Comparison of ENCODE assay signal across 19 mouse cellular contexts in genomic region chr10:28568047-28568446, GRCm38 (mm10).
DNase-seq lines count a peak whose midpoint lies in the region; ATAC-seq and TF ChIP-seq lines count a peak whose summit lies in the region.
"Had no signal": no experiment of that assay in that cellular context is flagged by ENCODE, and none has a peak within 500 bp of the region (broad histone marks: within the 10 kb centered on the region; RNA-seq: fewer than 3 reads in every experiment).

No protein-coding gene starts in this region.

- 0 out of 2 replicates have a peak, but pooled peaks have one; percentile 36 for ATAC-seq in liver, embryonic 12.5 days
- no peak for ATAC-seq in forebrain, embryonic 16.5 days
- no peak for ATAC-seq in hindbrain, embryonic 16.5 days
- ATAC-seq: forebrain, postnatal 0 days; Patski had no signal

- TF ChIP-seq CTCF in MEL (IDR thresholded peaks at IDR 0.05 in 2 of 3, conservative IDR thresholded peaks at IDR 0.05 in 1 of 3; ENCODE audit: control insufficient read depth in 1 of 3, insufficient read depth in 1 of 3, low read depth in 2 of 3, low read length in 3 of 3, poor library complexity in 1 of 3, severe bottlenecking in 1 of 3): no peak

- no peak overlapping the region for H3K27ac ChIP-seq in MEL (ENCODE audit: control insufficient read depth, low read depth, low read length)
- H3K27ac ChIP-seq in liver, embryonic 12.5 days: 0 out of 2 replicates have a peak overlapping the region, but pooled peaks have one; percentile 1
- no peak overlapping the region for H3K27ac ChIP-seq in forebrain, embryonic 16.5 days (ENCODE audit: low read length)
- H3K27ac ChIP-seq in hindbrain, embryonic 16.5 days (ENCODE audit: low read depth, low read length): no peak overlapping the region
- H3K27ac ChIP-seq: embryonic facial prominence, embryonic 13.5 days; hindbrain, embryonic 15.5 days; macrophage had no signal

- WGBS in liver, embryonic 12.5 days (ENCODE audit: insufficient replicate concordance): 36% methylated on average over 5 of the region's 5 CpGs
- WGBS in forebrain, embryonic 16.5 days: 94% methylated on average over 5 of the region's 5 CpGs
- 91% methylated on average over 5 of the region's 5 CpGs for WGBS in hindbrain, embryonic 16.5 days

- no peak overlapping the region for H3K4me2 ChIP-seq in liver, embryonic 12.5 days
- H3K4me2 ChIP-seq in forebrain, embryonic 16.5 days (ENCODE audit: low read length): no peak overlapping the region
- H3K4me2 ChIP-seq in hindbrain, embryonic 16.5 days (ENCODE audit: low read length): no peak overlapping the region
- H3K4me2 ChIP-seq: embryonic facial prominence, embryonic 13.5 days; heart, embryonic 12.5 days; hindbrain, embryonic 15.5 days; lung, embryonic 14.5 days had no signal

- H3K36me3 ChIP-seq in MEL (ENCODE audit: control insufficient read depth in 1 of 2, insufficient read depth in 2 of 2, low read length in 2 of 2): peaks cover 0 to 3% of the 10 kb centered on the region in 2 experiments; a peak in 2 of 4 replicates
- H3K36me3 ChIP-seq in liver, embryonic 12.5 days: no peaks in the 10 kb centered on the region
- no peaks in the 10 kb centered on the region for H3K36me3 ChIP-seq in forebrain, embryonic 16.5 days (ENCODE audit: control insufficient read depth, insufficient read depth)
- H3K36me3 ChIP-seq in hindbrain, embryonic 16.5 days (ENCODE audit: control insufficient read depth, insufficient read depth, low read length): no peaks in the 10 kb centered on the region
- H3K36me3 ChIP-seq: hindbrain, embryonic 15.5 days had no signal

- H3K4me1 ChIP-seq in MEL (ENCODE audit: control insufficient read depth in 1 of 2, insufficient read depth in 2 of 2, low read length in 2 of 2): peaks cover 0 to 5% of the 10 kb centered on the region in 2 experiments; a peak in 2 of 4 replicates
- H3K4me1 ChIP-seq in liver, embryonic 12.5 days: peaks cover 28% of the 10 kb centered on the region
- H3K4me1 ChIP-seq in forebrain, embryonic 16.5 days (replicated peaks; ENCODE audit: control insufficient read depth, insufficient read depth, low read length): no peaks in the 10 kb centered on the region
- H3K4me1 ChIP-seq in hindbrain, embryonic 16.5 days (ENCODE audit: control insufficient read depth, insufficient read depth, low read depth, low read length): no peaks in the 10 kb centered on the region
- H3K4me1 ChIP-seq: embryonic facial prominence, embryonic 13.5 days; heart, embryonic 12.5 days; hindbrain, embryonic 15.5 days had no signal

- H3K9me3 ChIP-seq in MEL (replicated peaks; ENCODE audit: insufficient read depth, low read length): no peaks in the 10 kb centered on the region
- no peaks in the 10 kb centered on the region for H3K9me3 ChIP-seq in liver, embryonic 12.5 days (replicated peaks)
- H3K9me3 ChIP-seq in forebrain, embryonic 16.5 days (ENCODE audit: control insufficient read depth, low read length): no peaks in the 10 kb centered on the region
- H3K9me3 ChIP-seq in hindbrain, embryonic 16.5 days (ENCODE audit: control insufficient read depth, low read length): no peaks in the 10 kb centered on the region
- H3K9me3 ChIP-seq: embryonic facial prominence, embryonic 13.5 days; heart, embryonic 12.5 days; hindbrain, embryonic 15.5 days had no signal

- TF ChIP-seq POLR2A in MEL (IDR thresholded peaks at IDR 0.05; ENCODE audit: control insufficient read depth in 1 of 2, insufficient read depth in 1 of 2, low read depth in 1 of 2, low read length in 2 of 2, poor library complexity in 1 of 2): no peak

- H3K9ac ChIP-seq in MEL (ENCODE audit: control insufficient read depth, low read depth, low read length, poor library complexity, severe bottlenecking): no peak overlapping the region
- no peak overlapping the region for H3K9ac ChIP-seq in liver, embryonic 12.5 days
- no peak overlapping the region for H3K9ac ChIP-seq in forebrain, embryonic 16.5 days (replicated peaks; ENCODE audit: low read depth, low read length)
- no peak overlapping the region for H3K9ac ChIP-seq in hindbrain, embryonic 16.5 days (ENCODE audit: low read depth, low read length)
- H3K9ac ChIP-seq: embryonic facial prominence, embryonic 13.5 days; forebrain, postnatal 0 days; heart, embryonic 12.5 days; hindbrain, embryonic 15.5 days; lung, embryonic 14.5 days had no signal

- no peak for TF ChIP-seq RAD21 in MEL (IDR thresholded peaks at IDR 0.05; ENCODE audit: low read depth, low read length)

- H3K4me3 ChIP-seq in MEL (ENCODE audit: control insufficient read depth in 1 of 2, insufficient read depth in 1 of 2, low read depth in 2 of 2, low read length in 2 of 2): no peak overlapping the region
- no peak overlapping the region for H3K4me3 ChIP-seq in liver, embryonic 12.5 days
- no peak overlapping the region for H3K4me3 ChIP-seq in forebrain, embryonic 16.5 days (replicated peaks; ENCODE audit: low read length)
- no peak overlapping the region for H3K4me3 ChIP-seq in hindbrain, embryonic 16.5 days (ENCODE audit: low read length)
- H3K4me3 ChIP-seq: embryonic facial prominence, embryonic 13.5 days; heart, embryonic 12.5 days; hindbrain, embryonic 15.5 days; myocyte had no signal

- TF ChIP-seq EP300 in MEL (IDR thresholded peaks at IDR 0.05; ENCODE audit: low read depth in 1 of 2, low read length in 2 of 2): peak; percentile 22 to 50; a peak in 1 of 4 replicates

- H3K79me2 ChIP-seq in MEL (ENCODE audit: control insufficient read depth, insufficient read depth, low read length, poor library complexity): no peaks in the 10 kb centered on the region

- peak; percentile 28 for DNase-seq in CD4-positive, CD25-positive, alpha-beta regulatory T cell, adult 2 months (ENCODE audit: low read depth, low spot score)
- peak; percentile 37 for DNase-seq in MEL (ENCODE audit: low read depth, low spot score)
- peak; percentile 73 for DNase-seq in thymus, postnatal 14 days
- no peak for DNase-seq in left cerebral cortex, adult 9 months (ENCODE audit: low spot score in 2 of 2)
- DNase-seq: forebrain, postnatal 0 days; heart, postnatal 36 days; kidney, adult 18-20 months; kidney, postnatal 14 days; lung, embryonic 14.5 days; midbrain, embryonic 14.5 days had no signal

- H3K27me3 ChIP-seq in MEL (ENCODE audit: control insufficient read depth in 1 of 2, insufficient read depth in 2 of 2, low read length in 2 of 2): no peaks in the 10 kb centered on the region
- H3K27me3 ChIP-seq in liver, embryonic 12.5 days (replicated peaks): no peaks in the 10 kb centered on the region
- no peaks in the 10 kb centered on the region for H3K27me3 ChIP-seq in forebrain, embryonic 16.5 days (replicated peaks; ENCODE audit: control insufficient read depth, insufficient read depth, low read length)
- H3K27me3 ChIP-seq in hindbrain, embryonic 16.5 days (replicated peaks; ENCODE audit: control insufficient read depth, insufficient read depth, low read length): no peaks in the 10 kb centered on the region
- H3K27me3 ChIP-seq: embryonic facial prominence, embryonic 13.5 days; heart, embryonic 12.5 days; hindbrain, embryonic 15.5 days; Patski had no signal

TF ChIP-seq in MEL, 35 proteins besides CTCF, POLR2A, EP300 and RAD21:
- TF ChIP-seq TAL1 (IDR thresholded peaks at IDR 0.05; ENCODE audit: low read length): no peak
- no peak for TF ChIP-seq MAFK (IDR thresholded peaks at IDR 0.05; ENCODE audit: borderline replicate concordance, low read depth, low read length)
- peak; percentile 32; the same call in 1 of the 2 replicates for TF ChIP-seq RCOR1 (IDR thresholded peaks at IDR 0.05; ENCODE audit: low read depth, low read length)
- TF ChIP-seq POLR2AphosphoS5 (IDR thresholded peaks at IDR 0.05; ENCODE audit: borderline replicate concordance, low read depth, low read length): no peak
- TF ChIP-seq TCF12 (IDR thresholded peaks at IDR 0.05; ENCODE audit: low read depth, low read length): peak; percentile 45; the same call in 1 of the 2 replicates
- TF ChIP-seq SIN3A (IDR thresholded peaks at IDR 0.05; ENCODE audit: low read length): no peak
- no peak for TF ChIP-seq UBTF (IDR thresholded peaks at IDR 0.05; ENCODE audit: borderline replicate concordance, insufficient read depth, low read depth, low read length)
- TF ChIP-seq MEF2A (IDR thresholded peaks at IDR 0.05; ENCODE audit: extremely low read depth, insufficient replicate concordance, low read depth, low read length, poor library complexity, severe bottlenecking): no peak
- peak; percentile 50; the same call in 1 of the 2 replicates for TF ChIP-seq ETS1 (IDR thresholded peaks at IDR 0.05; ENCODE audit: low read depth, low read length)
- TF ChIP-seq NELFE (IDR thresholded peaks at IDR 0.05; ENCODE audit: low read depth, low read length): no peak
- TF ChIP-seq TBP (IDR thresholded peaks at IDR 0.05; ENCODE audit: low read depth, low read length): no peak
- no peak for TF ChIP-seq ZMIZ1 (IDR thresholded peaks at IDR 0.05; ENCODE audit: low read depth, low read length)
- peak; percentile 45; the same call in 1 of the 2 replicates for TF ChIP-seq GATA1 (IDR thresholded peaks at IDR 0.05; ENCODE audit: low read depth, low read length)
- no peak for TF ChIP-seq KAT2A (conservative IDR thresholded peaks at IDR 0.05; ENCODE audit: low read depth, low read length)
- TF ChIP-seq CHD2 (IDR thresholded peaks at IDR 0.05; ENCODE audit: low read length): no peak
- TF ChIP-seq ZNF384 (IDR thresholded peaks at IDR 0.05; ENCODE audit: low read depth, low read length): peak; percentile 56
- no peak for TF ChIP-seq JUND (IDR thresholded peaks at IDR 0.05; ENCODE audit: low read depth, low read length)

Comparison
In these comparisons a context has a peak if more than half of its experiments do, and no peak if none do; other contexts are left out.
1. DNase-seq: peak in CD4-positive, CD25-positive, alpha-beta regulatory T cell, adult 2 months (single experiment), MEL (single experiment) and thymus, postnatal 14 days (single experiment); none in left cerebral cortex, adult 9 months (0 of 2).